Mouse (Mus musculus): ENCODE data around the gene Hnf1b. TPM values are rescaled to one million over a fixed set of nuclear protein-coding genes. Genes with fewer than 3 reads are reported as not detected.

Hnf1b gene
- not detected in 2 replicates for polyA plus RNA-seq (2015; fragmentation: Nextera tagmentation; extraction: Ambion mirVana)

DNA sequence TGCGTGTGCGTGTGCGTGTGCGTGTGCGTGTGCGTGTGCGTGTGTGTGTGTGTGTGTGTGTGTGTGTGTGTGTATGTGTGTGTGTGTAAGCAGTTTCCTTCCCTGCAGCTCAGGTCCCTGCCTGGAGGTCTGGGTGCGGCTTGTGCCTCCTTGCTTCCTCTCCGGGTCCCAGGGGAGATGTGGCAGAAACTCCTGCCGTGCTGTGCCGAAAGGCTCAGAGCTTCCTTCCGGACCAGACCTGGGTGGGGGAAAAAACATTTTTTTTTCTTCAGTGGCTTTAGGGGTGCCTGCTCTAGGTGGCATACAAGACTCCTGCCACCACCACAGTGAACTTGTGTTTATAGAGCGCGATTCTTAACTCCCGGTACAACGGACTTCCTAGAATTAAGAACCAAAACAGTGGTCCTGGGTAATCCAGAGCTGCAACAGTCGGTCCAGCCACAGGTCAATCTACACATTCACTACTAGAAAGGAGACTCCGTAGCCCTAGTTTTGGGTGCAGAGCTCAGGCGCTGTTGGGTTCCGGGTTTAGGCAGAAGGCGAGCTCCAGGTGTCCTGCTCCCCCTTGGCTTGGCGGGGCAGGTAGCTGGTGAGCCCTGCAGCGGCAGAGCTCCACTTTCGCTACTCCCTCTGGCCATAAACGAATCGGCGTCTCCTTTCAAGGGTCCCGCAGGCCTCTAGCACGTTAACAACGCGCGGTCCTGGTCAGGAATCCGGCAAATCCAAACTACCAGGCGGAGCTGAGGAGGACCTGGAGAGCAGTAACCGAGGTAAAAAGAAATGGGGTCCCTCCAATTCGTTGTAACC, at the start of gene Hnf1b:
Hnf1b (plus strand) TSS at position 535 of the 807 bp plus-strand sequence.
- DNase-seq (ENCODE audit: low spot score), result no peak

DNA sequence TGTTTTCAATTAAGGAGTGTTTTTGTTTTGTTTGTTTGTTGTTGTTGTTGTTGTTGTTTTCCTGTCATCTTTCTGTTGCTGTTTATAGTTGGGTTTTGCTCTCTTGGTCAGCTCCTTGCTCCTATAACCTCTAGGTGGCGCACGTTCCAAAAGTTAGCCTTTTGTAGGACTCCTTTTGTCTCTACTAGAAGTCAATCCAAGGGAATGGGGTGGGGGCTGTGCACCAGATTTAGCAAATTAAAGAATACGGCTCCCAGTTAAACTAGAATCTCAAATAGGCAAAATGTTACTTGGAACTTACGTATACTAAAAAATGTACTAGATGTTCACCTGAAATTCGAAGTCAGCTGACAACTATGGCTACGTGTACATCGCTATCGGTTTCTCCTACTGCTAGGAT, 47.7 kb upstream of the Hnf1b start:
- peak; percentile 27 for DNase-seq (ENCODE audit: low spot score)

DNA sequence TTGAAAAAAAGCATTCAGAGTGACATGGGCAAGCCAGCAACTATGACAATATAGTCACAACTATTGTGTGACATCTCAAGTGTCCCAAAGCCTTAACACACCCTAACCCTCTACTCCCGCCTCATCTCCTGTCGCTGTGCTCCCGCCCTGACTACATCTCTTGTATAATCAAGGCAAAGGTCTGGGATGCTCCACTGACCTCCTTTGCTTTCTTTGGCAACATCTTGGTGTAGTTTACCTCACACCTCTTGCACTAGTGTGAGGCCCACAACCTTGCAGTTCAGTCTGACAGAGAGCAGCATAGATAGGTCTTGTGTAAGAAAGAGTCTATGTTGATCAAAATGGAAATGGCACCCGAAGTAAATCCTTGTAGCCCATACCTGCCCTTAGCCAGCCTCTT, 47.3 kb upstream of the Hnf1b start:
- no peak for DNase-seq (ENCODE audit: low spot score)

DNA sequence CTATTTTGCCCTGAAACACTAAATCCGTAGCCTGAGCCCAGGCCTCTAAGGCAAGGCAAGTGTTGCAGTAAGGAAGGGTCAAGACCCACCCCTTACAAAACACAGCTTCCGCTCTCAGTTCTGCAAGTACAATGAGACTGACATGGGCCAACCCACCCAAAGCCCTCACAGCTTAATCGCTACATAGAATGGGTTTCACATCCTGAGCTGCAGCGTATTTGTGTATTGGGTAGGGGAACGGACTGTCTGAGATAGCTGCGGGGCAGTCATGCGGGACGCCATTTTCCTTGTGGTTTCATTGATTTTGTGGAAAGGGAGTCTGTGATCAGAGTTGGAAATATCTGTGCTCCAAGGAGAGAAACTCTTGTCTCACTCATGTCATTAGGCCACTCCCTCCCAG, 39.4 kb upstream of the Hnf1b start:
- no peak for DNase-seq (ENCODE audit: low spot score)

DNA sequence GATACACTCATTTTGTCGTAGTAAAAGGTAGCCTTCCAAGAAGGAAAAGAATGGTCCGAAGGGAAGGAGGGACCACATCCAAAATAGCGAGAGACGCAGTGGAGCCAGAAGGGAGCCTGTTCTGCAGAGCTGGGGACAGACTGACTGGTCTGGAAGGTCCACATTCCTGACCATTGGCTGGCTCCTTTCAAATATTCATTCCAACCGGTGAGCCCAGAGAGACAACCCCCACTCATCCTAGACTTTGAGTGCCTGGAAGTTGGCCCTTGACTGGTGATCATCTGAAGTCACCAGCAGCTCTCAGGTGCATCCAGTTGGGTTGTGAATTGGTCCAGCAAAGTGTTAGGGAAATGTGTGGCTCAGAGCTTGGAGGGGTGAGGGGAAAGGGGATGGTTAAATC, 34.7 kb upstream of the Hnf1b start:
- DNase-seq (ENCODE audit: low spot score), result no peak

DNA sequence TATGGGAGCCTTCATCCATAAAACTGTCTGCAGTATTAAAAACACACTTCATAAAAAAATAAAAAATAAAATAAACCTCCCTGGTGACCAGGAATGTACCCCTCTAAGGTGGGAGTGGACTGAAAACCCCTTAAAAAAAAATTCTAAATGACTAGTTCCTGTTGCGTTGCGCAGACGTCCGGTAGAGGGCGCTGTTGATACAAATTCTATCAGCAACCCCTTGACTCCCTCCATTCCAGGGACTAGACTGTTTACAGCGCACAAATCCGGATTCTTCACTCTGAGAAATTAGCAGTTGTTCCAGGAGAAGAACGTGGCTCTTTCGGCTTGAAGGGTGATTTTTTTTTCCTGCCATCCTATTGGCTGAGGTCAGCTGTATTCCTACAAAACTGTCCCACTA, 34.2 kb upstream of the Hnf1b start:
- peak; percentile 57 for DNase-seq (ENCODE audit: low spot score)

DNA sequence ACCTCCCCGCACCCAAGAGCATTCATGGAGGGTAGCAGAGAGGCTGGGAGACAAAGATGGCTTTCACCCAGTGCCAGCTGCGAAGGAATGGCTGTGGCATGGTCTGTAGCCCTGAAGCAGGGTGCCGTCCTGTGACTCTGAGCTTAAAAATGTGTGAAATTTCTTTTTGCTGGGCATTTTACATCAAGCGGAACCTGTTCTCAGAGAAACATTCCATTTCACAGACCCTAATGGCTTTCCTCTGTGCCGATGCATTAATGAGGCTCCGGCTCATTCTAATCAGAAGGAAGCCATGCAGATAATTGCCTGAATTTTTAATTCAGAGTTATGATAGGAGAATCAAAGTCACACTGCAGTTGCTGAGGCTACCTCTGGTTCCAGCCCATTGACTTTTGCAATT, 32.8 kb upstream of the Hnf1b start:
- DNase-seq (ENCODE audit: low spot score), result no peak

DNA sequence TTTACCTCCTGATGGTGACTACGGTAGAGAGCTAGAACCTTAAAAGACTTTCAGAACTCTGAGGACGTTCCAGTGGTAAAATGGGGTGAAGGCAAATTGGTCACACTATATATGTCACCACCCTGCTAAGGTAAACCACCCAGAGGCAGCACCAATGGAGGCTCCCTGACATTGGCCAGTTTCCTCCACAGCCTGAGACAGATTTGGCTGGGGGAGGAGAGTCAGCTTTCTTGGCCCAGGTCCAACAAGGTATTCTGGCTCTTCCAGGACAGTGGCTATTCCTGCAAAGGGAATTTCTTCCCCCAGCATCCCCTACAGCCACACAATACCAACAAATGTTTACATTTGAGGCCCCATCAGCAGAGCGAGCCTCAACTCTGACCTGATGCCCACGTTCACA, 31.9 kb upstream of the Hnf1b start:
- DNase-seq (ENCODE audit: low spot score), result no peak

DNA sequence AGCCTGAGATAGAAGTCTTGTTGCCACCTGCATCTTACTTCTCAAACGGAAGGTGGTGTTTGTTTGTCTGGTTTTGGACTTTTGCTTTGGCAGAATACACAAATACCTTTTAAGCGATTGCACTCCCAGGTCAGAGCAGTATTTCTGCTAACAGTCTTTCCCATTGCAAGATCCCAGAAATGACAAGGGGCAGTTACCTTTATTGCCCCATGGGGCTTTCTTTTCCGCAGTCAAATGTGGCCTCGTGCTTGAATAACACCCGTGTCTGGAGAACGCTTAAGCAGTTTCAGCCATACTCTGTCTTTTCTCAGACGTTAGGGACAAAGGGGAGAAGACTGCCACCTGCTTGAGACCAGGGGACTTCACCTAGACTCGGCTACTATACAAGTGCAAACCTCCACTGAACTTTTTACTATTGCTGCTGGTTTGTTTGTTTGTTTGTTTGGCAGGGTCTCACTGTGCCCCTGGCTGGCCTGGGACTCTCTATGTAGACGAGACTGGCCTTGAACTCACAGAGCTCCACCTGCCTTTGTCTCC, 31.2 kb upstream of the Hnf1b start:
- no peak for DNase-seq (ENCODE audit: low spot score)

DNA sequence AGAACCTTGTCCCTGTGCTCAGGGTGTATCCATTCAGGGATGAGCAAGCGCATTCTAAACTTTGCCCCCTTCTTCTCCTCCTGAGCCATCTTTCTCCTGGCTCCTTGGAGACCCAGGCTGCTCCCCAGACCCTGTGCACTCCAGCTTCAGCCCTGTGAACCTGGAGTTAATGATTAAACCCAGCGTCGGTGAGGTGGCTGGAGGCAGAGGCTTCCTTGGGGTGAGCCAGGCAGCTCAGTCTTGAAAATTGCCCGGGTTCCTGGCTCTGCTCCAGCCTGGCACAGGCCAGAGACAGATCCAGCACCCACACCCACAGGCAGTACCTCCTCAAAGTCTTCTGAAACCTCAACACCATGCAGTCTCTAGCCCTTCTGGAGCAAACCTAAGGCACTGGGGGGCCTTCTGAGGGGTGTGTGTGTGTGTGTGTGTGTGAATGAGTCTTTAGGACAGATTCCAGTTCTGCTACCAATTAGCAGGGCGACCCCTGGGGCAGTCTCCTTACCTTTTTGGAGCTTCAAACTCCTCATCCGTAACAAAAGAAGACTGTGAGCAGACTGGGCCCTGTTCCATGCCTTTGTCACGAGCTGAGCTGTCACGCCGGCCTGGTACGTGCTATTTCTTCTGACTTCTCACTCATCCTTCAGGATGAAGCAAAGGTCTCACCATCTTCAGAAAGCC, 29.9 kb upstream of the Hnf1b start:
- no peak for DNase-seq (ENCODE audit: low spot score)

DNA sequence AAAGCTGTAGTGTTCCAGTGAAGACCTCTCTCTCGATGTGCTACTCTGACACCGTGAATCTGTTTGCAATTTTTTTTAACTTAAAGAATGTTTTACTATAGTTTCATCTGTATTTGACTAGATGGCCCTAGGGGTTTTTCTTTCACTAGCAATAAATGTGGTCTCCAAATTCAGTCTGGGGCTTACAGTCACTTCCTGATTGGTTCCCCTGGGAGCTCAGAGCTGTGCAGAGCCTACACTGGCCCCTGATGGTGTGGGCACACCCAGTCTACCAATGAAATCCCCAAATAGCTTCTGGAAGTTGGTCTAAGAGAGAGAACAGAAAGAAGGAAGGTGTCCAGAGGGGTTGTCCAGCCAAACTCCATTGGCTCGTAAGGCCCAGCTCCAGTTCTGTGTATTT, 23.7 kb upstream of the Hnf1b start:
- DNase-seq (ENCODE audit: low spot score), result no peak

DNA sequence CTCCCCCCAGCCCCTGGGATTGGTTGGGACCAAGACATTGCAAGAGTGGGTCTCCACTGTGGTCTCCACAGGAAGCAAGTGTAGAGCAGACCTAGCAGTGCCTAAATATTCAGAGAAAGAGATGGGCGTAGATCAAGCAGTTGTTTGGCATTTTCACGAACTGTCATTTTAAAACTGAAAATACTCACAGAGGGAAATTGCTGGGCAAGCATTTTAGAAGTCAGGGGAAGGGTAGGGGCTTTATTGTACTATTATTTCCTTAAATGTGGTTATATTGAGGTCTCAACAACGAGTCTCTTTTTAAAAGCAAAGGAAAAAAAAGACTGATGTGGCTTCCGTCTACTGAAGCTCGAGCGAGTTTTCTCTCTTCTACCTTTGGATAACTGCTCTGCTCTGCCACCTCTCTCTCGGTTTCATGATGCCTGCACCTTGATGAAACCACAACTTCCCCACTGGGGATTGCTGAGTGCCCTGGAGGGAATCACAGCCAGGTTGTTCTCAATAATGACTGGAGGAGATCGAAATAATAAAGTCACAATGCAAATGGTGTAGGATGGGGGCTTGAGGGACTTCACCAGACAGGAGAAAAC, 21.2 kb upstream of the Hnf1b start:
- DNase-seq (ENCODE audit: low spot score), result no peak

DNA sequence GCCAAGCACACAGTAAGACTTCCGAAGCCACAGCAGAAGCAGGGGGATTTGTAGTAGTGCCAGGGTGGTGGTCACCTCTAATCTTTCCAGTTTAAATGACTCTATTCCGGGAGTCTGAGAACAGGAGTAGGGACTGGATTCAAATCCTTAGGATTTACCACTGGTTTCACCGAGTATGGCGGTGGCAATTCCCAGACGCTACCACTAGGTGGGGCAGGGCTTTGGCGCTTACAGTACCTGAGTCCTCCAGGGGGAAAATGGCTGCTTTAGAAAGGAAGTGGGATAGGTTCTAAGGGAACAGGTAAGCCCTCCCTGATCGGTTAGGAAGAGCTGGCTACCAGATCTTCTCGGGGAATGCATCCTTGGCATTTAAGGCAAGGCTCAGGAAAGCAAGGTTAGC, 17.5 kb upstream of the Hnf1b start:
- peak; percentile 48 for DNase-seq (ENCODE audit: low spot score)

DNA sequence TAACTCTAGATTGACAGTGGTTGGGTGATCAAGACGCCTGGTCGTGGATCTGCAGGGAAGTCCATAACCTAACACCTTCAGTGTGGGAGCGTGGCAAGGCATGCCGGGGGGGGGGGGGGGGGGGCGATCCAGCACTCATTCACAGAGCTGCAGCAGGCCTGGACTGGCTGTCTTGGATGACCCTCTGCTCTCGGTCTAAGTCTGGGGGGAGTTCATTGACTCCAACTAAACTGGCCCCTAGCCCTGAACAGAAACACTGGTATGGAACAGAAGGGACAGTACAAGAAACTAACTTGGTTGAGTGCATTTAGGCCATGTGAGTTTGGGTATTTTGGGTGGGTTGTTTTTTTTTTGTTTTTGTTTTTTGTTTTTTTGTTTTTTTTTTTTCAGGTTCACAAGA, 16.3 kb upstream of the Hnf1b start:
- no peak for DNase-seq (ENCODE audit: low spot score)

DNA sequence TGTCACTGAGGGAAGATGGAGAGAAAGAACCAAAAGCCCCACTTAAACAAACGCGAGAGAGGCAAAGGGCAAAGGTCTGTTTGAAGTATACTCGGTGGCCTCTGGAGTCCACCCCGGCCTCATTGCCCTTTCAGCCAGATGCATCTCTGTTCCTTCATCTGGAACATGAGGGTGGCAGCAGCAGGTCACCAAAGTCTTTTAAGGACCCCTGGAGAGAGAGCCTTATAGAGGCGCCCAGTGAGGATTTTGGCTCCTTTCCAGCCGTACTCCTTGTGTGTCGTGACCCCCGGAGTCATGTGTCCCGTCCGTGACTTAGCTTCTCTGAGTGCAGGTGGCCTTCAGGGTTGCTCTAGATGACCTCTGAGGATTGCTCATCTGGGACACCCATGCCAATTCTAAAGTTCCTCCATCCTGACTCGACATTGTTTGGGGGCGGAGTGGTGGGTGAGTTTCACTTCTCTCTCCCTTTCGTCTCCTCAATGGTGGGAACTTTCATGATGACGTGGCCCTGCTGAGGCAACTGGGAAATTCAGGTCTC, 15.8 kb upstream of the Hnf1b start:
- DNase-seq (ENCODE audit: low spot score), result no peak

DNA sequence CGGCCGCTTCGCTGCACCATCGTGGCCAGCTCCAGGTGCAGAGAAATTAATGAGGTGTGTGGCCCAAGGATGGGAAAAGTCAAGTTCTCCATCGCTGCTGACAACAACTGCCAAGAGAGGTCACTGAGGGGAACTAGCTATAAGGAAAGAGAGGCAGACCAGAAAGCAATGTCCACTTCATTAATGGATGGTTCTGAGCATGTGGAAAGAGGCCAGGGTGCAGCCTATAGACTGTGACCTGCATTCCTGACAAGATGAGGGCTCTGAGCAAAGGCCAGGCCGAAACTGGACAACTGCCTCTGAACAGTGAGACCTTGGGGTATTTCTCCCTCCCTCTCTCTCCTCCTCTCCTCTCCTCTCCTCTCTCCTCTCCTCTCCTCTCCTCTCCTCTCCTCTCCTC, 10.4 kb upstream of the Hnf1b start:
- DNase-seq (ENCODE audit: low spot score), result no peak

DNA sequence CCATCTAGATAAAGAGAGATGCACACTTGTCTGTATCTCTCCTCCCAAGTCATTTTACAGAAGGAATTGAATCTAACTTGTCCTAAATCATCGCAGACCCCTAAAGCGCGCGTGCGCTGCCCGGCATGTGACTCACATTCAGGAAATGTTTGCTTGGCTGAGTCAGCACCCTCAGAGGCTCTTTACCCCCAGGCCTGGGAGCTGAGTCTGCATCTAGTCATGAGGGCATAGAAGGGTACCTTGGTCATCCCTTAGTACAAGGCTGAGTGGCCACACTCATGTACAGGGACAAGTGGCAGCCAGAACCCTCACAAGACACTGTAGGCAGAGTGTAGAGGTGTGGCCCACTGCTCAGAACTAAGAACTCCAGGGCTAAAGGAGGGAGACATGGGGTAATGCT, 6.3 kb upstream of the Hnf1b start:
- no peak for DNase-seq (ENCODE audit: low spot score)

DNA sequence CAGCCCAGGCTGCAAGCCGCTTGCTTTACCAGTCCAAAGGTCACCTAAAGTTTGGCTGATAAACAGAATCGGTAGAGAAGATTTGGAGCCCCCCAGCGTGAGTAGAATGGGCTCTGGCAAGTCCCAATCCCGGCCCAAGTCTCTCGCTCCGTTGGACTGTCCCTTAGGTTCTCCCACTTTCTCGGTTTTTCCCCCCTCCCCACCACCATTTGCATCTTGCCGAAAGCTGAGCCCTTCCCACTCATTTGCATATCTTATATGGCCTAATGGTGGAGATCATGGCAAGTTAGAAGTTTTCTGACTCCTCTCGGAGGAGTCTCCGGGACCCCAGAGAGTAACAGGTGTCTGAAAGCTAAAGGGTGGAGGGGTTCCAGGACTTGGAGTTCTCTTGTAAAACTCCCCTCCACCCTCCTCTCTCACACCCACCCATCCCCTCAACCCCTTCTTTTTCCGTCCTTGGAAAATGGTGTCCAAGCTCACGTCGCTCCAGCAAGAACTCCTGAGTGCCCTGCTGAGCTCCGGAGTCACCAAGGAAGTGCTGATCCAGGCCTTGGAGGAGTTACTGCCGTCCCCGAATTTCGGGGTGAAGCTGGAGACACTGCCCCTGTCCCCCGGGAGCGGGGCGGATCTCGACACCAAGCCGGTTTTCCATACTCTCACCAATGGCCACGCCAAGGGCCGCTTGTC, 866 bp downstream of the Hnf1b start:
- no peak for DNase-seq (ENCODE audit: low spot score)

DNA sequence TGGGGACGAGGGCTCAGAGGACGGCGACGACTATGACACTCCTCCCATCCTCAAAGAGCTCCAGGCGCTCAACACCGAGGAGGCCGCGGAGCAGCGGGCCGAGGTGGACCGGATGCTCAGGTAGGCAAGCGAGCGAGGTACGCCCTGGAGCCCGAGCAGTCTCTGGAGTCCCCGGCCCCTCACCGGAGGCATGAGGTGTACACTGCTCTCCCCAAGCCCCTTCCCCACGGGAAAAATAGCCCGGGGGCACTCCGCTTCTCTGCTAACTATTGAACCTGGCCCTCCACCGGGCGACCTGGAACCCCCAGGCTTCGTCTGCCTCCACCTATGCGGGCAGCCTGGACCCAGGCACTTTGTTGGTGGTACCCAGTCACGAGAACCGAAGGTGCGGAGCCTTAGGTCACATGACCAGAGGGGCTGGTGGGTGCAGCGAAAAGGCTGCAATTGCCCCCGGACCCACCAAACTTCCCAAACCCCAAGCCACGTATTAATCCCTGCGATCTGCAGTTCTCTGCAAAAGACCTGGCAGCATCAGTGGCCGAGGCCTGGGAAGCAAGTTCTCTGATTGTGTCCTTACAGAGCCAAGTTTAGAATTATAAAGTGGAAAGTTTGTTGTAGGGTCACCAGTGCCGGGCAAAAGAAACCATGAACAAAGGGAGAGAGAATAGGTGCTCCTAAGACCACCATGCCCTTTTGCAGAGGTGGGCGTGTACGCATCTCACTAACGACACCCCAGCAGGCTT, 1.6 kb downstream of the Hnf1b start:
- no peak for DNase-seq (ENCODE audit: low spot score)

DNA sequence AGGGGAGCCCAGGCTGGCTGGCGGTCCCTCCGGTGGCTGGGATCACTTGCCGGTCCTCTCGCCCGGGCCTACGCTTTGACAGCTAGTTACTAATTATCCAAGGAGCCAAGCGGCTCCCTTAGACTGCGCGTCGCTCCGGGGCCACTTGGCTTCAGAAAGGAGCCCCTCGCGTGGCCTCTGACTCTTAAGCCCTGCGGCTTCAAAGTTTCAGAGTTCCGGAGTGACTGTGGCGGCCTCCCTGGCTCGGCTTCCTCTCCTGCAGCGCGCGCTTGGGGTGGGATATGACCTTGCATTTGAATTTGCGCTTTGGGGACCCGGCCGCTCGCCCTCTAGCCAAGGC, 2.1 kb downstream of the Hnf1b start:
- no peak for DNase-seq (ENCODE audit: low spot score)

Data from thymus, postnatal 0 days (tissue).